Mouse (Mus musculus) MEL (cell line): Measurements from ENCODE around the gene Uqcr11. TPM values are rescaled to one million over a fixed set of nuclear protein-coding genes. Genes with fewer than 3 reads are reported as not detected.

Experiments used
- DNase-seq: peaks from one replicate; pipeline ENCODE4 v3.0.0; 2011; ENCODE audit warnings: low read depth, low spot score
- H3K27ac ChIP-seq: 2 replicates; pipeline ENCODE4 v1.5.1; 2012; ENCODE audit warnings: low read depth, mild to moderate bottlenecking, control low read depth, low read length, moderate library complexity; ENCODE audit not compliant: control insufficient read depth
- H3K27me3 ChIP-seq, 2 experiments: fragments of 150-350 bp in 1 of 2; sonication (generic) in 1 of 2; 2 replicates each; pipeline ENCODE4 v1.6.1; 2012; ENCODE audit warnings: low read length in 2 of 2, mild to moderate bottlenecking in 2 of 2, improper control_type of control experiment in 1 of 2, moderate library complexity in 1 of 2; ENCODE audit not compliant: insufficient read depth in 2 of 2, control insufficient read depth in 1 of 2
- H3K36me3 ChIP-seq, 2 experiments: 2 replicates each; pipeline ENCODE4 v1.6.1; 2012 to 2014; ENCODE audit warnings: low read length in 2 of 2, improper control_type of control experiment in 1 of 2, inconsistent platforms in 1 of 2, mild to moderate bottlenecking in 1 of 2; ENCODE audit not compliant: insufficient read depth in 2 of 2, control insufficient read depth in 1 of 2
- H3K4me1 ChIP-seq, 2 experiments: fragments of 150-350 bp in 1 of 2; sonication (generic) in 1 of 2; 2 replicates each; pipeline ENCODE4 v1.6.1; 2012; ENCODE audit warnings: low read length in 2 of 2, improper control_type of control experiment in 1 of 2, mild to moderate bottlenecking in 1 of 2; ENCODE audit not compliant: insufficient read depth in 2 of 2, control insufficient read depth in 1 of 2
- H3K4me3 ChIP-seq, 2 experiments: fragments of 150-350 bp in 1 of 2; sonication (generic) in 1 of 2; 2 replicates each; pipeline ENCODE4 v1.5.1; 2012; ENCODE audit warnings: low read depth in 2 of 2, low read length in 2 of 2, mild to moderate bottlenecking in 2 of 2, moderate library complexity in 2 of 2, control low read depth in 1 of 2, improper control_type of control experiment in 1 of 2; ENCODE audit not compliant: control insufficient read depth in 1 of 2, insufficient read depth in 1 of 2
- H3K79me2 ChIP-seq: 2 replicates; pipeline ENCODE4 v1.6.1; 2012; ENCODE audit warnings: mild to moderate bottlenecking, low read length, moderate library complexity; ENCODE audit not compliant: control insufficient read depth, poor library complexity, insufficient read depth
- H3K9ac ChIP-seq: 2 replicates; pipeline ENCODE4 v1.6.1; 2012; ENCODE audit warnings: low read depth, mild to moderate bottlenecking, control low read depth, low read length, moderate library complexity; ENCODE audit not compliant: control insufficient read depth, poor library complexity, severe bottlenecking
- H3K9me3 ChIP-seq: fragments of 150-350 bp; sonication (generic); replicated peaks from 2 replicates; pipeline ENCODE4 v1.6.1; 2012; ENCODE audit warnings: mild to moderate bottlenecking, low read length, improper control_type of control experiment, moderate library complexity; ENCODE audit not compliant: insufficient read depth
- BHLHE40 ChIP-seq: IDR thresholded peaks from 2 replicates; pipeline ENCODE4 v1.6.1; 2012; ENCODE audit warnings: low read depth, mild to moderate bottlenecking, inconsistent platforms, low read length, improper control_type of control experiment, borderline replicate concordance
- CHD1 ChIP-seq: IDR thresholded peaks from 2 replicates; pipeline ENCODE4 v1.6.1; 2012; ENCODE audit warnings: low read depth, mild to moderate bottlenecking, inconsistent platforms, low read length, improper control_type of control experiment
- EP300 ChIP-seq, 2 experiments: IDR thresholded peaks; 2 replicates each; pipeline ENCODE4 v1.6.1; 2011; ENCODE audit warnings: improper control_type of control experiment in 2 of 2, low read length in 2 of 2, low read depth in 1 of 2, mild to moderate bottlenecking in 1 of 2
- GATA1 ChIP-seq: IDR thresholded peaks from 2 replicates; pipeline ENCODE4 v1.6.1; 2011; ENCODE audit warnings: low read depth, low read length, improper control_type of control experiment
- JUND ChIP-seq: IDR thresholded peaks from 2 replicates; pipeline ENCODE4 v1.6.1; 2011; ENCODE audit warnings: low read depth, mild to moderate bottlenecking, improper control_type of control experiment, low read length
- MAFK ChIP-seq: IDR thresholded peaks from 2 replicates; pipeline ENCODE4 v1.6.1; 2011; ENCODE audit warnings: low read depth, mild to moderate bottlenecking, low read length, improper control_type of control experiment, borderline replicate concordance
- MAX ChIP-seq: IDR thresholded peaks from 2 replicates; pipeline ENCODE4 v1.6.1; 2011; ENCODE audit warnings: low read length, improper control_type of control experiment
- MAZ ChIP-seq: IDR thresholded peaks from 2 replicates; pipeline ENCODE4 v1.6.1; 2012; ENCODE audit warnings: low read depth, mild to moderate bottlenecking, inconsistent platforms, low read length, improper control_type of control experiment
- MEF2A ChIP-seq: IDR thresholded peaks from 2 replicates; pipeline ENCODE4 v1.6.1; 2014; ENCODE audit warnings: low read depth, mild to moderate bottlenecking, inconsistent platforms, low read length, improper control_type of control experiment; ENCODE audit not compliant: poor library complexity, insufficient replicate concordance, severe bottlenecking; ENCODE audit errors: extremely low read depth
- MXI1 ChIP-seq: IDR thresholded peaks from 2 replicates; pipeline ENCODE4 v1.6.1; 2011; ENCODE audit warnings: mild to moderate bottlenecking, low read depth, low read length, improper control_type of control experiment
- MYB ChIP-seq: IDR thresholded peaks from 2 replicates; pipeline ENCODE4 v1.6.1; 2011; ENCODE audit warnings: mild to moderate bottlenecking, low read depth, low read length, improper control_type of control experiment
- MYC ChIP-seq: IDR thresholded peaks from 2 replicates; pipeline ENCODE4 v1.6.1; 2011; ENCODE audit warnings: low read depth, mild to moderate bottlenecking, low read length, improper control_type of control experiment, moderate library complexity
- NRF1 ChIP-seq: IDR thresholded peaks from 2 replicates; pipeline ENCODE4 v1.6.1; 2014; ENCODE audit warnings: low read depth, mild to moderate bottlenecking, inconsistent platforms, low read length, improper control_type of control experiment, moderate library complexity; ENCODE audit not compliant: poor library complexity, insufficient read depth, severe bottlenecking
- POLR2AphosphoS2 ChIP-seq: IDR thresholded peaks from 2 replicates; pipeline ENCODE4 v1.6.1; 2011; ENCODE audit warnings: low read length, improper control_type of control experiment
- POLR2AphosphoS5 ChIP-seq: IDR thresholded peaks from 2 replicates; pipeline ENCODE4 v1.6.1; 2012; ENCODE audit warnings: low read depth, borderline replicate concordance, mild to moderate bottlenecking, inconsistent platforms, low read length, moderate library complexity, mixed read lengths
- RCOR1 ChIP-seq: IDR thresholded peaks from 2 replicates; pipeline ENCODE4 v1.6.1; 2012; ENCODE audit warnings: low read depth, mild to moderate bottlenecking, inconsistent platforms, low read length, improper control_type of control experiment
- SMC3 ChIP-seq: IDR thresholded peaks from 2 replicates; pipeline ENCODE4 v1.6.1; 2011; ENCODE audit warnings: low read depth, low read length, improper control_type of control experiment
- TAL1 ChIP-seq: IDR thresholded peaks from 2 replicates; pipeline ENCODE4 v1.6.1; 2012; ENCODE audit warnings: mild to moderate bottlenecking, inconsistent platforms, low read length, moderate library complexity, mixed read lengths
- TBP ChIP-seq: IDR thresholded peaks from 2 replicates; pipeline ENCODE4 v1.8.0; 2011; ENCODE audit warnings: low read depth, low read length, improper control_type of control experiment
- USF1 ChIP-seq: IDR thresholded peaks from 2 replicates; pipeline ENCODE4 v1.6.1; 2014; ENCODE audit warnings: low read depth, mild to moderate bottlenecking, inconsistent platforms, low read length, improper control_type of control experiment, moderate library complexity
- USF2 ChIP-seq, 2 experiments: IDR thresholded peaks; 2 replicates each; pipeline ENCODE4 v1.6.1; 2011 to 2012; ENCODE audit warnings: improper control_type of control experiment in 2 of 2, low read length in 2 of 2, borderline replicate concordance in 1 of 2, inconsistent platforms in 1 of 2, low read depth in 1 of 2, mild to moderate bottlenecking in 1 of 2; ENCODE audit not compliant: insufficient read depth in 1 of 2
- ZC3H11A ChIP-seq: IDR thresholded peaks from 2 replicates; pipeline ENCODE4 v1.6.1; 2012; ENCODE audit warnings: low read depth, mild to moderate bottlenecking, inconsistent platforms, low read length, improper control_type of control experiment
- ZKSCAN1 ChIP-seq: IDR thresholded peaks from 2 replicates; pipeline ENCODE4 v1.6.1; 2012; ENCODE audit warnings: low read depth, mild to moderate bottlenecking, inconsistent platforms, low read length, improper control_type of control experiment, moderate library complexity
- ZMIZ1 ChIP-seq: IDR thresholded peaks from 2 replicates; pipeline ENCODE4 v1.6.1; 2012; ENCODE audit warnings: low read depth, mild to moderate bottlenecking, inconsistent platforms, low read length, improper control_type of control experiment, moderate library complexity
- ZNF384 ChIP-seq: IDR thresholded peaks from 2 replicates; pipeline ENCODE4 v1.6.1; 2012; ENCODE audit warnings: low read depth, mild to moderate bottlenecking, inconsistent platforms, low read length, improper control_type of control experiment
- polyA plus RNA-seq, 2 experiments: library from polyadenylated mRNA; stranded (reverse) in 1 of 2; unstranded in 1 of 2; fragments of >175 nt in 1 of 2; fragments of >200 nt in 1 of 2; gene quantifications; 2 replicates each; pipeline versions ENCODE4 v1.2.1 to v1.2.4; 2012; ENCODE audit warnings: low replicate concordance in 2 of 2, low read depth in 1 of 2; ENCODE audit not compliant: insufficient read length in 2 of 2, insufficient read depth in 1 of 2, missing spikeins in 1 of 2
- total RNA-seq: library from RNA; depleted of rRNA; stranded (reverse); fragments of 300-350 nt; gene quantifications from 2 replicates; pipeline ENCODE4 v1.2.3, GENCODE M21; 2012

Gene Uqcr11
- total and polyA plus RNA-seq, 3 experiments = 481 to 935 TPM; not detected in 1

DNA sequence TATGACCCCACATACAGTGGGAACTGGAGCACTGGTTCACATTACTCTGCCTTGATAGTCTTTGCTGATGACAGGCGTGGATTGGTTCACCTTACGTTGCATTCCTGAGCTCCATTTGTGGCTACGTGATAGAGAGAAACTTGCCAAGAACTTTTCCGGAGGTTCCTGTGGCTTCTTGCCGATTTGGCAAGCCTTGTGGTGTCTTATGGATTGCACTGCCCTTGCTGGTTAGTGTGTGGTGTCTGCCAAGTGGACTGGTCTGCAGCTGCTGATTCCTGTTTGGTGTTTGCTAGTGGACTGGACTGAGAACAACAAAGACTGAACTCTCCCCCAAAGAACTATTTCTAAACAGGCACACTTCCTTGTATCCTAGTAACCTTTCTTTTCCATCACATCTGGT lies 48.2 kb upstream of the Uqcr11 start:
- no peaks in the 10 kb centered on the region for H3K9me3 ChIP-seq
- no peaks in the 10 kb centered on the region for H3K79me2 ChIP-seq
- no peak overlapping the region for H3K27ac ChIP-seq
- H3K4me1 ChIP-seq = no peaks in the 10 kb centered on the region
- H3K27me3 ChIP-seq = peaks cover 0 to 12% of the 10 kb centered on the region in 2 experiments; a peak in 3 of 4 replicates
- no peak for DNase-seq
- no peak overlapping the region for H3K9ac ChIP-seq
- no peaks in the 10 kb centered on the region for H3K36me3 ChIP-seq
- H3K4me3 ChIP-seq = no peak overlapping the region
- TF ChIP-seq JUND (no peak), MAFK (no peak), NRF1 (no peak), ZKSCAN1 (no peak), POLR2AphosphoS5 (no peak), POLR2AphosphoS2 (no peak), ZC3H11A (no peak), BHLHE40 (no peak), MAZ (no peak), ZMIZ1 (no peak)
- TF ChIP-seq, all 39 proteins: peak for 0

DNA sequence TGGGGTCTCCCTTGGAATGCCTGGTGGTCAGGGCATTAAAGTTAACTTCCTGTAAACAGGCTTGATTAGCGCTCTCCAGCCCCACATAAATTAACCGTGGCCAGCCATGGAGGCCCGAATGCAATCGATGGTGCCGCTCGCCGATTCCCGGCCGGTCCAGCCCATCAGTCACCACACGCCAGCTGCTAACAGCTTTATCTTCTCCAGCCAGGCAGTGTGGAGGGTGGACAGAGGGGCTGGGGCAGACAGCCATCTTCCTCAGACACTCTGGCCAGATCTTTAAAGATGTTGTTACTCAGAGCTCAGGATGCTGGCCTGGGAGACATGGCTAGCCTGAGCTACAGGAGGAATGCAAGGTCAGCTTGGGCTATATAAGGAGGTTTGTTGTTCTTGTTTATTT lies 47.0 kb upstream of the Uqcr11 start:
- H3K27ac ChIP-seq = no peak overlapping the region
- DNase-seq = no peak
- TF ChIP-seq CHD1 (no peak), USF1 (no peak), EP300 (IDR thresholded peaks at IDR 0.05; ENCODE audit: low read depth in 1 of 2, low read length in 2 of 2) (no peak), MEF2A (no peak), MYC (no peak), TAL1 (no peak), MAX (no peak), ZNF384 (no peak), MXI1 (no peak), SMC3 (no peak), TBP (no peak), ZKSCAN1 (no peak), MAFK (no peak), USF2 (IDR thresholded peaks at IDR 0.05; ENCODE audit: borderline replicate concordance in 1 of 2, insufficient read depth in 1 of 2, low read depth in 1 of 2, low read length in 2 of 2) (no peak), RCOR1 (no peak), POLR2AphosphoS5 (no peak), MYB (no peak), GATA1 (no peak)
- H3K36me3 ChIP-seq = no peaks in the 10 kb centered on the region
- H3K9me3 ChIP-seq = no peaks in the 10 kb centered on the region
- peaks cover 0 to 12% of the 10 kb centered on the region in 2 experiments; a peak in 3 of 4 replicates for H3K27me3 ChIP-seq
- H3K79me2 ChIP-seq = no peaks in the 10 kb centered on the region
- no peaks in the 10 kb centered on the region for H3K4me1 ChIP-seq
- no peak overlapping the region for H3K9ac ChIP-seq
- H3K4me3 ChIP-seq = no peak overlapping the region
